Mouse (Mus musculus) liver, embryonic 14.5 days (tissue): ENCODE data around the gene Parp11.

Source experiments
- CTCF ChIP-seq: IDR thresholded peaks from 2 replicates; pipeline ENCODE4 v1.5.1; 2016; ENCODE audit warnings: antibody characterized with exemption, low read depth, control low read depth
- EP300 ChIP-seq: IDR thresholded peaks from 2 replicates; pipeline ENCODE4 v1.6.1; 2016; ENCODE audit warnings: antibody characterized with exemption, low read depth

GRCm38 (mm10) chr6:127473961-127474360, 27.3 kb downstream of the Parp11 start:
- TF ChIP-seq EP300 (no peak), CTCF (no peak)
